Mouse (Mus musculus) thymus, postnatal 36 days (tissue): ENCODE measurements at regions not wholly inside any gene's neighbourhood (a gene's known extent, or its start where the extent isn't known, plus 50 kb on each side); places are given as distances from the start of the nearest gene placed in this dataset.

Experiments used
- DNase-seq, 2 experiments: peaks; one replicate each; pipeline ENCODE4 v3.0.0; 2022; ENCODE audit warnings: mixed read lengths in 2 of 2

- no peak for DNase-seq
Observed at GRCm38 (mm10) chr2:174848981-174849681, 88.7 kb downstream of the Edn3 start.

- no peak for DNase-seq
Observed at GRCm38 (mm10) chr2:174850860-174851259, 90.4 kb downstream of the Edn3 start.

- peak; percentile 53 to 61 for DNase-seq
Observed at GRCm38 (mm10) chr2:174851525-174852330, 91.3 kb downstream of the Edn3 start.

- no peak for DNase-seq
Observed at GRCm38 (mm10) chr2:174853786-174854185, 93.4 kb downstream of the Edn3 start.

- DNase-seq: no peak
Observed at GRCm38 (mm10) chr2:174855548-174855947, 95.1 kb downstream of the Edn3 start.

- no peak for DNase-seq
Observed at GRCm38 (mm10) chr2:174856135-174856534, 95.7 kb downstream of the Edn3 start.

- DNase-seq: no peak
Observed at GRCm38 (mm10) chr2:174858011-174858834, 97.8 kb downstream of the Edn3 start.

- DNase-seq: no peak
Observed at GRCm38 (mm10) chr2:174858835-174859215, 98.4 kb downstream of the Edn3 start.

- no peak for DNase-seq
Observed at GRCm38 (mm10) chr2:174859533-174859932, 99.1 kb downstream of the Edn3 start.

GRCm38 (mm10) chr2:174864657-174865056, 104.2 kb downstream of the Edn3 start:
- no peak for DNase-seq

- DNase-seq: no peak
Observed at GRCm38 (mm10) chr2:174866546-174866945, 106.1 kb downstream of the Edn3 start.

- no peak for DNase-seq
Observed at GRCm38 (mm10) chr2:174867397-174867796, 107.0 kb downstream of the Edn3 start.

- DNase-seq: no peak
Observed at GRCm38 (mm10) chr2:174868186-174868585, 107.8 kb downstream of the Edn3 start.

- DNase-seq: no peak
Observed at GRCm38 (mm10) chr2:174868743-174869369, 108.4 kb downstream of the Edn3 start.

- DNase-seq: peak in 1 of 2 experiments; percentile 18
Observed at GRCm38 (mm10) chr2:174870284-174870683, 109.9 kb downstream of the Edn3 start.

GRCm38 (mm10) chr2:174871225-174871624, 110.8 kb downstream of the Edn3 start:
- DNase-seq: no peak

- no peak for DNase-seq
Observed at GRCm38 (mm10) chr2:174871844-174872243, 111.4 kb downstream of the Edn3 start.

GRCm38 (mm10) chr2:174876886-174877285, 116.5 kb downstream of the Edn3 start:
- no peak for DNase-seq

GRCm38 (mm10) chr2:174878979-174879378, 118.6 kb downstream of the Edn3 start:
- no peak for DNase-seq

GRCm38 (mm10) chr2:174880659-174881058, 120.2 kb downstream of the Edn3 start:
- no peak for DNase-seq

GRCm38 (mm10) chr2:174884232-174885225, 124.1 kb downstream of the Edn3 start:
- DNase-seq: no peak
